Mouse (Mus musculus): Measurements from ENCODE around the gene Etv6.

The Etv6 gene

GRCm38 (mm10) chr6:134273884-134274283, 238.4 kb downstream of the Etv6 start:
- no peak for DNase-seq

GRCm38 (mm10) chr6:134276954-134277353, 241.5 kb downstream of the Etv6 start:
- no peak for DNase-seq

- no peak for DNase-seq
Measured at GRCm38 (mm10) chr6:134282095-134282494, 246.6 kb downstream of the Etv6 start.

GRCm38 (mm10) chr6:134291823-134292222, 256.3 kb downstream of the Etv6 start:
- no peak for DNase-seq

- no peak for DNase-seq
Measured at GRCm38 (mm10) chr6:134292404-134292803, 256.9 kb downstream of the Etv6 start.

GRCm38 (mm10) chr6:134293615-134294508, 258.4 kb downstream of the Etv6 start:
- no peak for DNase-seq

GRCm38 (mm10) chr6:134297884-134298619, 262.6 kb downstream of the Etv6 start:
- no peak for DNase-seq

- DNase-seq = no peak
Measured at GRCm38 (mm10) chr6:134301951-134302350, 266.5 kb downstream of the Etv6 start.

GRCm38 (mm10) chr6:134311346-134311745, 275.8 kb downstream of the Etv6 start:
- DNase-seq = no peak

GRCm38 (mm10) chr6:134312571-134312970, 277.1 kb downstream of the Etv6 start:
- DNase-seq = no peak

- peak; percentile 54 for DNase-seq
Measured at GRCm38 (mm10) chr6:134317371-134317770, 281.9 kb downstream of the Etv6 start.
